Mouse (Mus musculus): ENCODE measurements at regions not wholly inside any gene's neighbourhood (a gene's known extent, or its start where the extent isn't known, plus 50 kb on each side); places are given as distances from the start of the nearest gene placed in this dataset.

- TF ChIP-seq CTCF (IDR thresholded peaks at IDR 0.05; ENCODE audit: borderline replicate concordance, control insufficient read depth, extremely low read depth, insufficient read depth, low read length, poor library complexity), result no peak
- no peak for TF ChIP-seq POLR2A (IDR thresholded peaks at IDR 0.05; ENCODE audit: control insufficient read depth, extremely low read depth, insufficient read depth, low read length, poor library complexity)
Observed at GRCm38 (mm10) chr14:76644716-76645115, 88.0 kb upstream of the Serp2 start.

All from thymus, adult 2 months (tissue).